Mouse (Mus musculus): ENCODE data around the gene Gm20696.

- no peak for TF ChIP-seq CTCF (IDR thresholded peaks at IDR 0.05; ENCODE audit: low read depth, low read length)
- no peak for TF ChIP-seq POLR2AphosphoS5 (IDR thresholded peaks at IDR 0.05; ENCODE audit: insufficient replicate concordance, low read depth, low read length)
- TF ChIP-seq GATA1 (IDR thresholded peaks at IDR 0.05; ENCODE audit: borderline replicate concordance, low read length), result no peak
Measured at GRCm38 (mm10) chr6:99619964-99620363, 46.6 kb downstream of the Gm20696 start.

Data from G1E (cell line).